Mouse (Mus musculus): ENCODE results near the gene Tiprl. TPM values are rescaled to one million over a fixed set of nuclear protein-coding genes. Genes with fewer than 3 reads are reported as not detected.

The Tiprl gene
- polyA plus RNA-seq, 1 experiment from 2014 or later = 154 TPM

DNA sequence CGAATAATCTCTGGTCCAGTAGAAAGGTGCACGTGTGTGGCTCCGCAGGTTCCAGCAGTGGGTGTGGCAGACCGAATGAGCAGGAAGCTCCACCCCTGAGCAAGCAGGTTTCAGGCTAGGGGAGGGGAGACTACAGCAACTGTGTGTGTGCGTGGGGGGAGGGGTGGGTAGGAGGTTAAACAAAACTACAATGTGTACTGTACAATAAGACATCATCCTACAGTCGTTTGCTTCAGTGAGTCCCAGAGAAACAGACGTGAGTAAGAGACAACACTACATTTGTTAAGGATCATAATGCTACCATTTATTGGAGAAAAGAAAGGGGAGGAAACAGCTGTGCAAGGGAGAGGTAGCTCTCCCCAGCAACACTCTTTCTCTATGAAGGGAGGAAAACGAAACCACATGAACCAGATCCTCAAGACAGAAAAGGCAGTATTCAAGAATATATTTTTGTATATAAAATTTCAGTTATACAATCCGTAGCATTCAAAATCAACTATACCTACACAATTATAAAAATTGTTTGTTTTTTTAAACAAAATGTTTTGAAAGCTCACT lies 62.7 kb downstream of the Tiprl start:
- no peaks in the 10 kb centered on the region for H3K36me3 ChIP-seq (ENCODE audit: control insufficient read depth, insufficient read depth, low read length)
- no peak overlapping the region for H3K9ac ChIP-seq (ENCODE audit: low read length)
- no peak for DNase-seq (ENCODE audit: low spot score)
- no peak overlapping the region for H3K4me3 ChIP-seq (ENCODE audit: low read depth, low read length)
- no peaks in the 10 kb centered on the region for H3K9me3 ChIP-seq (replicated peaks; ENCODE audit: control insufficient read depth, low read length)
- ATAC-seq = no peak
- H3K27ac ChIP-seq (ENCODE audit: low read depth, low read length) = no peak overlapping the region
- H3K4me2 ChIP-seq (ENCODE audit: low read length) = no peak overlapping the region
- no peaks in the 10 kb centered on the region for H3K27me3 ChIP-seq (replicated peaks; ENCODE audit: control insufficient read depth, insufficient read depth, low read length)
- no peaks in the 10 kb centered on the region for H3K4me1 ChIP-seq (ENCODE audit: control insufficient read depth, insufficient read depth, low read length)
- 44% methylated on average over 6 of the region's 9 CpGs for WGBS

DNA sequence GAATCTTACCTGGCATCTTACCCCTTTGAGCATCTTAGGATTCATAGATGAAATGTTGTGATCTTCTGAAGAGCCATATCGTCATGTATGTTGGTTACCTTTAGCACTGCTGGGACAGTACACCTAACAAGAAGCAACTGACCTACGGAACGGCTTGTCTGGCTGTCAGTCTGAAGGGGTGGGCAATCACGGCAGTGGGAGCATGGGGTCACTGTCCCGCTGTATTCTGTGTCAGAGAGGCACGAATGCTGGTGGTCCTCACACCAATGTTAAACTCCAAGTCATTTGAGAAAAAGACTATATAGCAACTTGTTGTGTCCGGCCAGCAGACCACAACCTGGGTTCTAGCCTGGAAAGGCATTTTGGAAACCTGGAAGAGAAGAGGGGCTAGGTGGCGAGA lies 65.5 kb downstream of the Tiprl start:
- Histone ChIP-seq H3K4me1 (ENCODE audit: control insufficient read depth, insufficient read depth, low read length) (no peaks in the 10 kb centered on the region), H3K9me3 (replicated peaks; ENCODE audit: control insufficient read depth, low read length) (no peaks in the 10 kb centered on the region), H3K4me2 (ENCODE audit: low read length) (no peak overlapping the region), H3K9ac (ENCODE audit: low read length) (no peak overlapping the region), H3K27ac (ENCODE audit: low read depth, low read length) (no peak overlapping the region), H3K27me3 (replicated peaks; ENCODE audit: control insufficient read depth, insufficient read depth, low read length) (no peaks in the 10 kb centered on the region), H3K4me3 (ENCODE audit: low read depth, low read length) (no peak overlapping the region), H3K36me3 (ENCODE audit: control insufficient read depth, insufficient read depth, low read length) (no peaks in the 10 kb centered on the region)
- DNase-seq (ENCODE audit: low spot score) = no peak
- WGBS = 75% methylated on average over 7 of the region's 8 CpGs
- ATAC-seq = no peak

DNA sequence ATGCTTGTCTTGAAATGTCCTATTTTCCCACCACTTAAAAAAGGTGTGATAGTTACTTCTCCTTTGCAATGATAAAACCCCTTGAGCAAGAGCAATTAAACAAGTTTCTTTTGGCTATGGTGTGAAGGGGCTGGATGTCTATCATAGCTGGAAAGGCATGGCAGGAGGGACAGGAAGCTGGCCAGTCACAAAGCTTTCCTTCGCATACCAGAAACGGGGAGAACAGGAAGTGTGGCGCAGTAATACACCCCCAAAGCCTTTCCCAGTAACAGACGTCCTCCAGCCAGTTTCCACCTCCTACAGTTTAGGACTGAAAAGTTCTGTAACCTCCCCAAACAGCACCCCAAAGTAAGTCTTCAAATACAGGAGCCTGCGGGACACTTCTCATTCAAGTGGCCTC lies 66.6 kb downstream of the Tiprl start:
- 75% methylated on average over 5 of the region's 5 CpGs for WGBS

DNA sequence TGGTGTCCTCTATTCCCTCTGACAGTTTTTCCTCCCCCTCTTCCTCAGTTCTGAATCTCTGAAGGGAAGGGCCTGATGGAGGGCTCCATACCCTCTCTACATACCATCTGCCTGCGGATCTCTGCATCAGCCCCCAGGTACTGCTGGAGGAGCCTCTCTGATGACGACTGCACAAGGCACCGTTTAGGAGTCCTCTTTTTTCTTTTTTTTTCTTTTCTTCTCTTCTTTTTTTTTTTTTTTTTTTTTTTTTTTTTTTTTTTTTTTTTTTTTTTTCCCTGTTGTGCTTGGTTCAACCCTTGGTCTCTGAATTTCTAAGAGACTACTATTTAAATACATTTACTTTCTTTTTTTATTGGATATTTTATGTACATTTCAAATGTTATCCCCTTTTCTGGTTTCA lies 67.3 kb downstream of the Tiprl start:
- ATAC-seq = no peak
- WGBS = 85% methylated on average over 3 of the region's 3 CpGs
- Histone ChIP-seq H3K27me3 (replicated peaks; ENCODE audit: control insufficient read depth, insufficient read depth, low read length) (no peaks in the 10 kb centered on the region), H3K4me3 (ENCODE audit: low read depth, low read length) (no peak overlapping the region), H3K36me3 (ENCODE audit: control insufficient read depth, insufficient read depth, low read length) (no peaks in the 10 kb centered on the region), H3K27ac (ENCODE audit: low read depth, low read length) (no peak overlapping the region), H3K9ac (ENCODE audit: low read length) (no peak overlapping the region), H3K4me1 (ENCODE audit: control insufficient read depth, insufficient read depth, low read length) (no peaks in the 10 kb centered on the region), H3K4me2 (ENCODE audit: low read length) (no peak overlapping the region), H3K9me3 (replicated peaks; ENCODE audit: control insufficient read depth, low read length) (no peaks in the 10 kb centered on the region)
- no peak for DNase-seq (ENCODE audit: low spot score)

More for the DNA sequence above, 66.6 kb downstream of the Tiprl start:
- ATAC-seq (no peak), DNase-seq (ENCODE audit: low spot score) (no peak)
- Histone ChIP-seq H3K27me3 (replicated peaks; ENCODE audit: control insufficient read depth, insufficient read depth, low read length) (no peaks in the 10 kb centered on the region), H3K36me3 (ENCODE audit: control insufficient read depth, insufficient read depth, low read length) (no peaks in the 10 kb centered on the region), H3K4me2 (ENCODE audit: low read length) (no peak overlapping the region), H3K27ac (ENCODE audit: low read depth, low read length) (no peak overlapping the region), H3K9ac (ENCODE audit: low read length) (no peak overlapping the region), H3K9me3 (replicated peaks; ENCODE audit: control insufficient read depth, low read length) (no peaks in the 10 kb centered on the region), H3K4me1 (ENCODE audit: control insufficient read depth, insufficient read depth, low read length) (no peaks in the 10 kb centered on the region), H3K4me3 (ENCODE audit: low read depth, low read length) (no peak overlapping the region)

DNA sequence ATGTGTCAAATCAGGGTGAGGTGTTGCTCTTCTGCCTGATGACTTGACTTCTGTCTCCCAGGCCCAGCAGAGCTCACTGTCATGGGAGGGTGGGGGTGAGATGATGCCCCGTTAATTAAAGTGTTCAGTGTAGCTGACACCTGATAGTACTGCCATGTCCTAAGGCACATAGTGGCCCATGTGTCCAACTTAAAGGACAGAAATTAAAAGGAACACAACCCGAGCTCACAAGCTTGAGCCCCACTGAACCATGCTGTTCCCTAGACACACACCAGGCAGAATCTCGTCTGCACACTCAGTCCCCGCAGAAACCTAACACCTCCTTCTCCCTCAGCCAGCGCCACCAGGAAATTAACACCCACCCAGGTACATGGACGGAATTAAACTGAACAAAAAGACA lies 71.9 kb downstream of the Tiprl start:
- no peak overlapping the region for H3K4me2 ChIP-seq (ENCODE audit: low read length)
- no peak overlapping the region for H3K27ac ChIP-seq (ENCODE audit: low read depth, low read length)
- no peaks in the 10 kb centered on the region for H3K9me3 ChIP-seq (replicated peaks; ENCODE audit: control insufficient read depth, low read length)
- 72% methylated on average over 6 of the region's 6 CpGs for WGBS
- no peaks in the 10 kb centered on the region for H3K4me1 ChIP-seq (ENCODE audit: control insufficient read depth, insufficient read depth, low read length)
- H3K9ac ChIP-seq (ENCODE audit: low read length) = no peak overlapping the region
- DNase-seq (ENCODE audit: low spot score) (no peak), ATAC-seq (no peak)
- no peaks in the 10 kb centered on the region for H3K27me3 ChIP-seq (replicated peaks; ENCODE audit: control insufficient read depth, insufficient read depth, low read length)
- no peak overlapping the region for H3K4me3 ChIP-seq (ENCODE audit: low read depth, low read length)
- no peaks in the 10 kb centered on the region for H3K36me3 ChIP-seq (ENCODE audit: control insufficient read depth, insufficient read depth, low read length)

Other genes starting within 250 kb of the Tiprl start
- gene Tbx19, start 76.2 kb downstream of the Tiprl start, polyA plus RNA-seq (2014; fragmentation: Nextera tagmentation; extraction: Ambion mirVana) = 0.07 and 0.13 TPM in 2 replicates
- gene Sft2d2, start 42.6 kb downstream of the Tiprl start, polyA plus RNA-seq (2014; fragmentation: Nextera tagmentation; extraction: Ambion mirVana) = 6.7 and 7.6 TPM in 2 replicates
- 4.7 and 4.8 TPM in 2 replicates for gene Gpr161, start 58.8 kb upstream of the Tiprl start, polyA plus RNA-seq (2014; fragmentation: Nextera tagmentation; extraction: Ambion mirVana)
- 13.4 and 17.1 TPM in 2 replicates for gene Dcaf6, start 223.5 kb upstream of the Tiprl start, polyA plus RNA-seq (2014; fragmentation: Nextera tagmentation; extraction: Ambion mirVana)
- gene Mpc2, start 223.6 kb upstream of the Tiprl start, polyA plus RNA-seq (2014; fragmentation: Nextera tagmentation; extraction: Ambion mirVana) = 190 and 197 TPM in 2 replicates
- 0.05 and 0.14 TPM in 2 replicates for gene Adcy10, start 248.2 kb upstream of the Tiprl start, polyA plus RNA-seq (2014; fragmentation: Nextera tagmentation; extraction: Ambion mirVana)

All from forebrain, embryonic 14.5 days (tissue).